Mouse (Mus musculus) induced T-regulatory cell, adult 2 months (primary cell): Measurements from ENCODE around the gene Olfr1418.
A peak's percentile ranks its signal among the peaks of the same experiment; 100 is the strongest.
"Not testable (repeated sequence)": the region's sequence is repeated elsewhere in the genome, so short reads cannot be mapped to it uniquely, and the experiment has no call there.

Experiments used
- DNase-seq: peaks from one replicate; pipeline ENCODE4 v3.0.0-alpha.2; 2012; ENCODE audit warnings: low read depth

The Olfr1418 gene

GRCm38 (mm10) chr19:11860966-11861365 lies at the start of gene Olfr1418:
TSS of gene Olfr1418 (minus strand) at chr19:11861066.
- no peak for DNase-seq

DNA sequence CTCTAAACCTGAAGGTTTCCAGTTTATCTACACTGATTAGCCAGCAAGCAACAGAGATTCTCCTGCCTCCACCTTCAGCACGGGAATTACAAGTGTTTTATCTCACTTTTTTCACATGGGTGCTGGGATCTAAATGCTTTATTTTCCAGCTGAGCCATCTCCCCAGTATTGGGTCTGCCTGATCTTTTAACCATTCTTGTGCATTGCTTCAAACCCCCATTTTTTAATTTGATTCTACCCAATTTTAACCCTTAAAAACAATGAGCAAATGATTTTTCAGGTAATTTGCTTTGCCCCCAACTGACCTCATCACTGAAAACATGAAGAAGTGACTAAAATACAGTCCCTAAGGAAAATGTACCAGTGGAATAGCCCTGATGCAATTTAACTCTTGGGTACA lies 25.4 kb upstream of the Olfr1418 start, which contains the start of gene Olfr1420:
Gene Olfr1420, plus strand, starts transcription at position 301 of the 400 bp plus-strand sequence.
- DNase-seq = no peak

- not testable (repeated sequence) for DNase-seq
These were observed 17.5 kb upstream of the Olfr1418 start for GRCm38 (mm10) chr19:11878404-11878803.

GRCm38 (mm10) chr19:11875006-11875405 lies 14.1 kb upstream of the Olfr1418 start, which contains the start of gene Olfr1419:
TSS of gene Olfr1419 (minus strand) at chr19:11875106.
- no peak for DNase-seq

DNA sequence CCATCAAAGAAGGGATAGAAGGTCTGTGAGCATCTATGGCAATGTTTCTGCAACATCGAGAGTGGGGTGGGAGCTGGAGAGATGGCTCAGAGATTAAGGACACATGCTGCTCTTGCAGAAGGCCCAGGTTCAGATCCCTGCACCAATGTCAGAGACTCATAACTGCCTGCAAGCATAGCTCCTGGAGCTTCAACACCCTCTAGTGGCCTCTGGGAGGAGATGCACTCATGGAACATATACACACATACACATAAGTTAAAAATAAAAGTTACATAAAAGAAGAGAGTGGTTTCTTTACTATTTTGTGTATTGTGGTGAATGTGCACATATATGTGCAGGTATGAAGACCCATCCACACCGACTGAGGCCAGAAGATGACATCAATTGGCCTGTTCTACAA lies 7.0 kb upstream of the Olfr1418 start:
- no peak for DNase-seq

GRCm38 (mm10) chr19:11856506-11856905 lies 4.4 kb downstream of the Olfr1418 start:
- DNase-seq = no peak

GRCm38 (mm10) chr19:11854821-11855220 lies 6.0 kb downstream of the Olfr1418 start:
- no peak for DNase-seq

GRCm38 (mm10) chr19:11852652-11853051 lies 8.2 kb downstream of the Olfr1418 start:
- DNase-seq = no peak

DNA sequence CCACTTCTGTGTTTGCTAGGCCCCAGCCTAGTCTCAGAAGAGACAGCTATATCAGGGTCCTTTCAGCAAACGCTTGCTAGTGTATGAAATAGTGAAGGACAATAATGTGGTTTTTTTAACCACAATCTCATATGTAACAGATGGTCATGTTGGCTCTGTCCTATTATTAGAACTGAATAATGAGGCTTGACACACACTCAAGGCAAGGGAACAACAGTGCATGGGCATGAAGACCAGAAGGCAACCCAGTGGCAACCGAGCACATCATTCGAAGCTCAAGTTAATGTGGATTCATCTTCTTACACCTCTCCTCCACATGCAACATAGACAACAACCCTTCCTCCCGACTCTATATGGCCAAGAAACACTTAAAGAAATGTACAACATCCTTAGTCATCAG lies 14.5 kb downstream of the Olfr1418 start:
- DNase-seq = no peak

- DNase-seq = no peak
These were observed 21.7 kb downstream of the Olfr1418 start, which contains the start of gene Olfr1417 for GRCm38 (mm10) chr19:11839119-11839518. TSS of gene Olfr1417 (minus strand) at chr19:11839219.

GRCm38 (mm10) chr19:11823346-11824065 lies 37.4 kb downstream of the Olfr1418 start:
- no peak for DNase-seq

GRCm38 (mm10) chr19:11820211-11820610 lies 40.7 kb downstream of the Olfr1418 start:
- DNase-seq = no peak

DNA sequence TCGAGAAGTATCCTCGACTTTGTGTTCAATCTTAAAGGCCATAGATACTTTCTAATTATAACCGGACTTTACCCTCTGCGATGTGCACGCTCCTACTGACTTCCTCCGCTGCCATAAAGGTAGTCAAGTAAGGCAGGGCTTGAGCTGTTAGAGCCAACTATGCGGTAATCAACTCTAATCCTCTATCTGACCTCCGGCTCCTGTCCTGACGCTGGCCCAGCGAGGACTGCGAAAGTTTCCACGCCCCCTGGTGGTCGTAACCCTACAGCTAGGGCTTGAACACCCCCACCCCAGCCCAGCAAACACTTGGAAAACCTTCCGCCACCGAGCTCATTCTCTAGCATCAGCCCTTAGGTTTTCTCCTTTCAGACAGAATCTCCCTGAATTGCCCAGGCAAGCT lies 41.1 kb downstream of the Olfr1418 start:
- DNase-seq = peak; percentile 64

DNA sequence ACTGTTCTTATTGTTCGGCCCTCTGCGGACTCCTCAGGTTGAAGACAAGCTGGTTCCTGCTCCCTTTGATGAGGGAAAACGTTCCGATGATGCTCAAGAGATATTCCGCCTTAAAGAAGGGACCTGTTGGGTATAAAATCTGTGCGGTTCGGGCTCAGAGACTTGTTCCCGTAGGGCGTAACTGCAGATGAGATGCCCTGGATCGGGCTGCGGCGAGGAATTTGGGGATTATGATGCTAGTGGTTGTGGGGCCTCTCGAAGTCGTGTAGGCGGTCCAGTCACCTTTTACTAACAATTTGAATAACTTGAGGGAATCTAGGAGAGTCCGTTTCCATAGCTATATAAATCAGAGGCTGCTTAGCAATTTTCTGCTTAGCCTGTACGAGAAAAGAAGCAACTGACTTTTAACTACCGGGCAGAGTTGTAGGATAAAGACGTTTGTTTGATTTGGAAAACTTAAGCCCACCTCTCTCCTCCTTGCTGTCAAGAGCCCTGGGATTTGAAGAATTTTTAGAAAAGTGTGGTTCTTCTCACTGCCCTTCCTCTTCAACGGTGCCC lies 41.6 kb downstream of the Olfr1418 start, which contains the start of gene Stx3:
Gene Stx3, minus strand, starts transcription at position 261 of the 558 bp plus-strand sequence.
- DNase-seq = peak; percentile 36

DNA sequence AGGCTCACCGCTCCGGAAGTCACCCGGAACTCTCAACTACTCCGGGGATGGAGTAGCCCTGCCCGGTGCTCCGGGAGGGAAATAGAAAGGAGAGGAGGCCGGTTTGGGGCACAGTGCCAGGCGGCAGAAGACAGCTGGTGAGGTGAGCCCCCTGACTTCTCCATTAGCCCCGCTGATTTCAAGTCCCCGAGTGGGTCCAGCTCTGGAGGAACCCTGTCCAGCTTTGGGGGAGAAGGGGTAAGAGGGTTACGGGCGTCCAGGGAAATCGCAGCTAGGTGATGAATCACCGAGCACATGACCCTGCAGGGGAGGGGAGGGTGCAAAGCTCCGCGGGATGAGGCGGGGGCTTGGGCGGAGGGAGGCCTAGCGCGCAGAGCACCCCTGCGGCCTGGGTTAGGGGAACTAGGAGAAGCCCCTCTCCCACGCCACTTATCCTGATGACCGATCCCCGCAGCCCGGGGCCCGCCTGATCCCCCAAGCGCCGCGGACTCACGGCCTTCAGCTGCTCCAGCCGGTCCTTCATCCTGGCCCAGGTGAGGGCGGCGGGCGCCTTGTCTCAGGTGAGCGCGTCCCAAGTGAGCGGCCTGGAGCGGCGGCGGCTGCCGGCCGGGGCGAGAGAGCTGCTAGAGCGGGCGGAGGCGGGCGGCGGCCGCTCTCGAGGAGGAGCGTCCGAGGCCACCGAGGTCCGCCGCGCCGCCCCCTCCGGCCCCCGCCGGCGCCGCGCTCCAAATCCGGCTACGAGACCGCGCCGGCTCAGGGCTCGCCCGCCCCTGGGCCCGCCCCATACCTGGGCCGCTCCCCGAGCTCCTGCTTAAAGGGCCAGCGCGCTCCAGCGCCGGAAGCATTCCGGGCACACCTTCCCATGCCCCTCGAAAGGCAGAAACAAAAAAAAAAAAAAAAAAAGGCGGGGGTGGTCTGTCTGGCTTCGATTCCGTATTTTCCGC lies 42.4 kb downstream of the Olfr1418 start:
- DNase-seq = peak; percentile 46

- peak; percentile 10 for DNase-seq
These were observed 43.3 kb downstream of the Olfr1418 start for GRCm38 (mm10) chr19:11817586-11817985.

- DNase-seq = no peak
These were observed 44.2 kb downstream of the Olfr1418 start for GRCm38 (mm10) chr19:11816706-11817105.

GRCm38 (mm10) chr19:11814742-11815333 lies 46.0 kb downstream of the Olfr1418 start:
- DNase-seq = no peak

DNA sequence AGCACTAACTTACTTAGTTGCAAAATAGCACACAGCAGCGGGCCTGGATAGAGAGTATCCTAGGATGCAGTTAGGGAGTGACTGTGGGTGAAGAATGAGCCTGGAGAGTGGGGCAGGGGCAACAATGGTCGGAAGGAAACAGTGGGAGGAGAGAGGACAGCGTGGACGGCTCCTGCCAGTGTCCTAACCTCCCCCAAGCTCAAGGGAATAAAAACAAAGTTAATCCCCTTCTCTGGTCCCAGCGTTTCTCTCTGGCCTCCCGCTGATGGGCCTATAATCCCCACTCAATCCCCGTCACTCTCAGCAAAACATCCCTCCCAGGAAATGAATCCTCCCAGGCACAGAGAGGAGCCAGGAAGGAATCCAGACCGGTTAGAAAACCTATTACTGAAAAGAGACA lies 47.2 kb downstream of the Olfr1418 start:
- DNase-seq = no peak

- no peak for DNase-seq
These were observed 47.7 kb downstream of the Olfr1418 start for GRCm38 (mm10) chr19:11813136-11813535.

DNA sequence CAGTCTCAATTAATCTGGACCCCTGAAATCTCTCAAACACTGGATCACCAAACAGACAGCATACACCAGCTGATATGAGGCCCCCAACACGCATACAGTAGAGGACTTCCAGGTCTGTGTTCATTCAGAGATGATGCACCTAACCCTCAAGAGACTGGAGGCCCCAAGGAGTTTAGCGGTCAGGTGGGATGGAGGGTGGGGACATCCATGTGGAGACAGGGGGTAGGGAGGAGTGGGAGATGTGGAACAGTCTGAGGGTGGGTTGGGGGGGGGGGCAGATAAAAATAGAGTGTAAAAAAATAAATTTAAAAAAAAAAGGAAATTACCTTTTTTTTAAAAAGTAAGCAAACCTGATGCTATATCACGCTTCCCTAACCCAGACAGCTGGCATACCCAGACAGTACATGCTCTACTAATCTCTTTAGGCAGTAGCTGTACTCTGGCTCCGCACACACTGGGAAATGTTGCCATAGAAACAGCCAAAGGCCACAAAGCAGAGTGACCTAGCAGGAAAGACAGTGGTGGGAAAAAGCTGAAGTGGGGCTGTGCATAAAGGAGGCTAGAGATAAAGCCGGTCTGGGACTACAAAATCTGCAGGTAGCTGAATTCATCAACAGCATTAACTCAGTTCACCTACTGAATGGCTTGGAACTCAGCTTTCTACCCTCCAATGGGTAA lies 49.0 kb downstream of the Olfr1418 start:
- no peak for DNase-seq
